Mouse (Mus musculus) gastrocnemius, postnatal 25 days (tissue): Measurements from ENCODE around the gene Pop7. TPM values are rescaled to one million over a fixed set of nuclear protein-coding genes. Genes with fewer than 3 reads are reported as not detected.

Source experiments
- DNase-seq: peaks from one replicate; pipeline ENCODE4 v3.0.0; 2022
- microRNA-seq, 2 experiments: library from miRNA; unstranded; fragments of <30 nt; microRNA quantifications; one replicate each; pipeline ENCODE4 v1.2.0; 2021; ENCODE audit warnings: borderline replicate concordance in 2 of 2
- total RNA-seq, 2 experiments: library from RNA; stranded (reverse); gene quantifications; 1 replicate in 1 of 2; 2 replicates in 1 of 2; pipeline ENCODE4 v1.2.3; 2021

Pop7 gene
- total RNA-seq, 2 experiments from 2014 or later: 9.7 to 9.9 TPM

DNA sequence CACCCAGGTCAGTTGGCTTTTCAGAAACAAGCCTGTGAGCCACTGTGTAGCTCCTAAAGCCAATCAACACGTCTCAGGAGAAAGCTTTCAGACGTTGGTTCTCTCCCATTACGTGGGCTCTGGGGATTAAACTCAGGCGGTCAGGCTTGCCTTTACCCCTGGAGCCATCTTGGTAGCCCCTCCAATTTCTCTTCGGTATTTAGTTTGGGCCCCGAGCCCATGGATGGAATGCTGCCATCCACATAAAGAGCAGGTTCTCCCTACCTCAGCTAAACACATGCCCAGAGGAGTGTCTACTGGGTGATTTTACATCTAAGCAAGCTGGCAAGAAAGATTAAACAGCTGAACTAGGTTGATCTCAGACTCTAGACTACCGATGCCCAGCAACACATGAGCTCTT lies 2.1 kb downstream of the Pop7 start:
- DNase-seq: no peak

- DNase-seq: peak; percentile 21
Measured at GRCm38 (mm10) chr5:137493831-137494230, 8.5 kb downstream of the Pop7 start.

DNA sequence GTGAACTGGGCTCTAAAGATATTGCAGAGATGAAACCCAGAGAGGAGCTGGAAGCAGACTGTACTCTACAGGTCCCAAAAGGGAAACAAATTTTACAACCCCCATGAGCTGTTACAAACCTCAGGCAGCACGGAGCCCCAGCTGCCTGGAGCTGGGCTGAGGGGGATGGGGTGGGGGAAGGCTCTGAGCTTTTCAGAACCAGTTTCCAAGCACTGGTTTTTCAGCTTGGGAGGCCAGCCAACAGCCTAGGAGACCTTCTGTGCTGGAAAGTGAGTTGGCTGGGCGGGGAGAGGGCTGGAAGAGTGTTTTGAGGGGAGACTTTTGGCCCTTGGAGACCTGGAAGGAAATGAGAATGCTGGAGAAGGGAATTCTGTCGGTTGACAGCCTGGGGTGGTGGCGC lies 10.8 kb downstream of the Pop7 start:
- peak; percentile 75 for DNase-seq

DNA sequence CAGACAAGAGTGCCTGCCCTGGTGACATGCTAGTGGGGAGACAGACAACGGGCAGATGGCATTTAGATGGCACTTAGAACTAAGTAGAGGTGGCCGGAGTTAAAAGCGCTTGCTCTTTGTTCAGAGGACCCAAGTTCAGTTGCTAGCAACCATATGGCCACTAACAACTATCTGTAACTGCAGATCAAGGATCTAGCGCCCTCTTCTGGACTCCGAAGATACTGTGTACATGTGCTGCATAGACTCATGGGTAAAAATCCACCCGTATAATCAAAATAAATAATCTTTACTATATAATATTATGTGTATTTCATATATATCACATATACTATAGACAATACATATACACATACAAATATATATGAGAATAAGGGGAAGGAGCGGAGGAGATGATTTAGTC lies 14.7 kb downstream of the Pop7 start:
- DNase-seq: no peak

- no peak for DNase-seq
Measured at GRCm38 (mm10) chr5:137485851-137486155, 16.5 kb downstream of the Pop7 start.

DNA sequence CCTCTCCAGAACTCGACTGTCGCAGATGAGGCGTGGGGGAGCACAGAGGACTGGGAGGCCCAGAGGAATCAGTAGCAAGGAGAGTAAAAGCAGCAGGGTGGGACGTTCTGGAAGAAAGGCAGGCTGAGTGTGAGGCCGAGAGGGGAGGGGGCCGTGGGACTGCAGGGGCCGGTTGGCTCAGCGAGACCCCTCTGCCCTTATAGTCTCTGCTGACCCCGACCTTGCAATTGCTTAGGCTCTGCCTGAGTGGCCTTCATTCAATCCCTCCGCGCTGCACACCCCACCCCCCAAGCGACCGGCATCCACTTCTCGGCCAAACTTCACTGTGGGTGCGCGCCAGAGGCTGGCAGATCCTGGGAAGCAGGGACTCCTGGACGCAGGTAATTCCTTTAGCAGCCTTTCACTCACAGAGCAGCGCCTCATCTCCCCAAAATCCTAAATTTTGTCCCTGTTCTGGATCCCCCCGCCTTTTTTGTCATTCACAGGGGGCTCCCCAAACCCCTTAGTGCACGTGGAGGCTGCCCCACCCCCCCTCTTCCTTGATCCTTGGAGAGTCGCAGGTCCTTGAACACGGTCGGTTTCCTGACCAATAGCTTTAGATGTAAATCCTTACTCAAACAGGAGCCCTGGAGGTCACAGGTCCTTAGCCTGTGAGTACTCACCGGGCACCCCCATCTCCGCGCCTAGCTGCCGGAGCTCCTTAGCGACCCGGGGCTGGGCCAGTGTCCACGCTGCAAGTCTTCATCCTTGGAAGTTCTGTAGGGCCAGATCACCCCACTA lies 17.1 kb downstream of the Pop7 start:
- no peak for DNase-seq

DNA sequence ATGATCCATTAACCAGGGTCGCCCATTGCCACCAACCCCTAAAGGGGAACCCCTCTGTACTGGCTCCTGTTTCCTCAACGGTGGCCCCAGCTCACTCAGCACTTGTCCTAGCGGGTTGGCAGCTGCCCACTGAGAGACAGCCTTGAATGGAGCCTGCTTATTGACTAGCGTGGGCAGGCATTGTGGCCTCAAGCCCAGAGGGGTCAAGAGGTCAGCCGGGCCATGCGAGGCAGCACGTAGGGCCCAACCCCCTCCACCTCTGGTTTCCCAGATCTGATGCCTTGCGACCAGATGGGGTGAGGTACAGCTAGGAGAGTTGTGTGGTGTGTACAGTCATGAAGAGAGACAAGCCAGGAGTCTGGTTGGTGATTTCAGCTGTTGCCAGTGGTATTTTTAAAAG lies 20.4 kb downstream of the Pop7 start:
- DNase-seq: peak; percentile 12

DNA sequence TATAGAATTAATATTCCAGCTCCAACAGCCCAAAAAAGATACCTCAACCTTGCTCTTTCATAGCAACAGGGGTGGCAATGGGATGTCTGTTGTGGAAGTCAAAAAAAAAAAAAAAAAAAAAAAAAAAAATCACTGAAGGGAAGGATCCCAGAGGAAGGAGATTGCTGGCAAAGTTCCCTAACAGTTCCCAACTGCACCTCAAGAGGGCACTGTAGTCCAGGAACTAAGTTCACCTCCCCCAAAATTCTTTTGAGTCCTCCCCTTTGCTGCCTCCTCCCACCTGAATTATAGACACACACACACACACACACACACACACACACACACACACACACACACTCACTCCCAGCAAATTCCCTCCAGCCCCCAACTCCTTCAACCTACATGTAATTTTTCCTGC lies 21.2 kb downstream of the Pop7 start:
- peak; percentile 40 for DNase-seq

- DNase-seq: no peak
Measured at GRCm38 (mm10) chr5:137476964-137477363, 25.4 kb downstream of the Pop7 start, which contains the start of gene Zan. Gene Zan, minus strand, starts transcription at chr5:137477064.

- no peak for DNase-seq
Measured at GRCm38 (mm10) chr5:137474351-137474750, 28.0 kb downstream of the Pop7 start.

- DNase-seq: no peak
Measured at GRCm38 (mm10) chr5:137472252-137472904, 29.9 kb downstream of the Pop7 start.

GRCm38 (mm10) chr5:137466946-137467345 lies 35.4 kb downstream of the Pop7 start:
- DNase-seq: no peak

DNA sequence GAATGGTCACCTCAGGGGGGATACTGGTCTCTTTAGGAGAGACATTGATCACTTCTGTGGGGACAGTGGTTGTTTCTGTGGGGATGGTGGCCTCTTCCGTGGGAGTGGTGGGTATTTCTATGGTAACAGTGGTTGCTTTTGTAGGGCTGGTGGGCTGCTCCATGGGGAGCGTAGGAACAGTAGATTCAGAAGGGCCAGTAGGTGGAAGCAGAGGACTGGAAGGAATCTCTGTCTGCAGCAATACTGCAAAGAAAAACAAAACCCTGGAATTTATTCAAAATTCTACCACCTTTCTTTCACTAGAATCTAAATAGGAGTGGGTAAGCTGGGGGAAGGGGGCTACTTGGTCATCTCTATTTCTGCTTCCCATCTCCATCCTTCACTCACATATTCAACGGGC lies 37.3 kb downstream of the Pop7 start:
- no peak for DNase-seq

GRCm38 (mm10) chr5:137455866-137456591 lies 46.3 kb downstream of the Pop7 start:
- DNase-seq: no peak

- DNase-seq: no peak
Measured at GRCm38 (mm10) chr5:137455206-137455605, 47.1 kb downstream of the Pop7 start.

Small RNA genes within 50 kb of the gene (microRNA-seq; reads per million reads assigned to microRNA genes)
- gene Mir6418: 0 reads per million in 2 experiments

Other genes with a start within 250 kb of the Pop7 start
- gene Ache, start 215.0 kb downstream of the Pop7 start, total RNA-seq: 10 to 100 TPM; 26.4 to 40.7 TPM
- 10 to 100 TPM; 18.3 to 24.4 TPM for gene Ufsp1, start 207.9 kb downstream of the Pop7 start, total RNA-seq
- 10 to 100 TPM; 38.5 to 44.7 TPM for gene Srrt, start 194.8 kb downstream of the Pop7 start, total RNA-seq
- 1 to 10 TPM; 5.2 to 5.3 TPM for gene Trip6, start 188.1 kb downstream of the Pop7 start, total RNA-seq
- 1 to 10 TPM; 2.3 to 3.1 TPM for gene Slc12a9, start 168.9 kb downstream of the Pop7 start, total RNA-seq
- gene Ephb4, start 152.4 kb downstream of the Pop7 start, total RNA-seq: 10 to 100 TPM; 13.4 to 15.8 TPM
- gene Zan, start 25.5 kb downstream of the Pop7 start, total RNA-seq: under 1 TPM in 1 of 2 experiments, not detected in 1; 0.08 TPM
- gene Gigyf1, start 16.0 kb upstream of the Pop7 start, total RNA-seq: 10 to 100 TPM; 15.2 to 17.5 TPM
- not detected for gene Epo, start 30.7 kb upstream of the Pop7 start, total RNA-seq
- 100 to 1,000 TPM; 129 to 130 TPM for gene Gnb2, start 31.0 kb upstream of the Pop7 start, total RNA-seq
- gene Actl6b, start 51.0 kb upstream of the Pop7 start, total RNA-seq: not detected
- not detected for gene Tfr2, start 67.3 kb upstream of the Pop7 start, total RNA-seq
- 10 to 100 TPM; 12.5 to 12.8 TPM for gene Mospd3, start 98.5 kb upstream of the Pop7 start, total RNA-seq
- gene Pcolce, start 111.3 kb upstream of the Pop7 start, total RNA-seq: 100 to 1,000 TPM in 1 of 2 experiments, 10 to 100 TPM in 1; 79.0 to 112 TPM
- gene Fbxo24, start 126.5 kb upstream of the Pop7 start, total RNA-seq: under 1 TPM; 0.16 to 0.18 TPM
- 10 to 100 TPM; 13.9 to 15.4 TPM for gene Lrch4, start 126.6 kb upstream of the Pop7 start, total RNA-seq
- 1 to 10 TPM; 2.9 to 3.9 TPM for gene Gm20605, start 126.7 kb upstream of the Pop7 start, total RNA-seq
- gene Sap25, start 138.8 kb upstream of the Pop7 start, total RNA-seq: 1 to 10 TPM; 1.8 to 2.7 TPM
- 1 to 10 TPM in 1 of 2 experiments, under 1 TPM in 1; 0.36 to 1.5 TPM for gene Irs3, start 143.2 kb upstream of the Pop7 start, total RNA-seq
- 1 to 10 TPM; 3.3 to 4.7 TPM for gene Agfg2, start 182.2 kb upstream of the Pop7 start, total RNA-seq
- under 1 TPM; 0.10 to 0.35 TPM for gene Nyap1, start 239.1 kb upstream of the Pop7 start, total RNA-seq
- 10 to 100 TPM; 57.8 to 59.1 TPM for gene Tsc22d4, start 243.2 kb upstream of the Pop7 start, total RNA-seq